Mouse (Mus musculus): ENCODE results near the gene Prps1l1. TPM values are rescaled to one million over a fixed set of nuclear protein-coding genes. Genes with fewer than 3 reads are reported as not detected.

Prps1l1 gene
- not detected for total RNA-seq (2021)
- long read RNA-seq, experiment 1: 0 reads
- long read RNA-seq, experiment 2: 0 reads

- DNase-seq (ENCODE audit: low spot score in 2 of 2): no peak
Measured at GRCm38 (mm10) chr12:34984461-34984860, at the start of gene Prps1l1. Gene Prps1l1, plus strand, starts transcription at chr12:34984761.

- no peak for DNase-seq (ENCODE audit: low spot score in 2 of 2)
Measured at GRCm38 (mm10) chr12:34937918-34938317, 46.6 kb upstream of the Prps1l1 start.

DNA sequence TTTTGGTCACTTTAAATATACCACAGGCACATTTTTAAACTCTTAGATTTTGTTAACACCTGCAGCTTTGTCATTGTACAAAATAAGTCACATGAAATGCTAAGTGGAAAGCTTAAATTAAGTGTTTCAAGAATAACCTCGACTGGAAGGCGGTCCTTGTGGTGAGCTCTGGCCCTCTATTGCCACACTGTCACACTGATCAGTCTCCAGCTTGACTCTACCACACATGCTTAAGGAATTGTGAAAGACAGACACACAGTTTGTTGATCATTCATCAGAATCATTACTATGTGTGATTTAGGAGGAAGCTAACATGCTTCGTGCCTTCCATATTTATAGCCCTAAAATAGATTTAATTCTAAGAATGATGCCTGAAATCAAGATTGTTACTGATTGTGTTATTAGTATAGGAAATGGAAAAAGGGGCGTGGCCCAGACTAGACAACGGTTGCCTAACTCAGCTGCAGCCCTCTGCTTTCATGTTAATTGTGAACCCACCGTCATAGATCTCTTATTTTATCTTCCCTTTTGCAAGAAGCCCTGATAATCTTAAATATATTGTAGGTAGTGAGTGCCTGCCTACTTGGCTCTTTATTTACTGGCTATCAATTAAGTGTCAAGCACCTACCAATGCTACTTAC is 35.4 kb upstream of the Prps1l1 start:
- DNase-seq (ENCODE audit: low spot score in 2 of 2): no peak

- DNase-seq (ENCODE audit: low spot score in 2 of 2): no peak
Measured at GRCm38 (mm10) chr12:34975991-34976390, 8.6 kb upstream of the Prps1l1 start.

DNA sequence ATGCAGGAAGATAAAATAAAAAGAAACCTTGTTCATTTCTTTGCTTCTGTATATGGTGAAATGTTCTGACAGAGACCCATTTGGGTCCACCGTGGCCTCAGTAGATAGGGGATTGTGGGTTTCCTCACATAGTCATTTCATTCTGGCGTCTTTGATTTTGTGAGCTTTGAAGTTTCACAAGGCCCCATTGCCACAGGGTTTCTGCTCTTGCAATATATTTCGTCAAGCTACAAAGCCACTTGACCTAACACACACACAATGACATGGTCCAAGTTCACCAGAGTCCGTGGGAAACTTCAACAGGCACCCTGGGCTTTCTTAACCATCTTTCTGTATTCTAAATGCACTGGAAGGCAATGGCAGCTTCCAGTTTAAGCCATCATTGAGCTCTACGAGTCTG is 1.3 kb downstream of the Prps1l1 start:
- DNase-seq (ENCODE audit: low spot score in 2 of 2): no peak

GRCm38 (mm10) chr12:34989537-34990200 is 5.1 kb downstream of the Prps1l1 start:
- no peak for DNase-seq (ENCODE audit: low spot score in 2 of 2)

DNA sequence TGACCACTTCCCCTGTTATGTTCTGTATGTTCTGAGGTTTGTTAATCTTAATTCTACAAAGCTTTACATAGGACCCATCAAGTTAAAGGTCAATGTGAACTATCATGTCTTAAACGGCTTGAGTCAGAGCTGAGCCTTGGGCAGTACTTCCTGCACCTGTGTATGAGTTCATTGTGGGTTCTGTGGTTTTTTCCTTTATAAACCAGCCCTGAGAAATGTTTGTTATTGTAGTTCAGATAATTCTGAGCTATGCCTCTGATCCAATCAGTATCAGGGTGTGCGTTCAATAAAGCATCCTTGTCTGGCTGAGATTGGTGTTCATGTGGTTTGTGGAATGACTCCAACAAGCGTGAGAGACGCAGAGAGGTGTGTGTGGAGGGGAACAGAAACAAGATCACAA is 5.8 kb downstream of the Prps1l1 start:
- no peak for DNase-seq (ENCODE audit: low spot score in 2 of 2)

DNA sequence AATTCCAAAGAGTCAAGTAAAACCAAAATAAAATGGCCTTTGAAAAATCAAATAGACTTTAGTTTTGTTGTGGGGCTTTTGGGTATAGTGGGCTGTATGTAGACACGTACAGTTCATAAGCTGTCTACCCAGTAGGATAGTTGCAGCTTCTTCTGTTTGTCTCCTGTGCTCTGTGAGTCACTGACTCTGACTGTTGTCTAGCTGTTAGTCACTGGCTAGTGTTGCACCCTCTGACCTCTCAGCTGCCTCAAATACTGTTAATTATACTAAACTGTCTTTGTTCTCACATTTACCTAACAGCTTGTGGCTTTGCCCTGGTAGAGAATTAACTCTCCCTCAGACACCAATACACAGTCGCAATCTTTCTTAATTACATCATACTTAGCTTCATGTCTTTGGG is 7.3 kb downstream of the Prps1l1 start:
- DNase-seq (ENCODE audit: low spot score in 2 of 2): no peak

DNA sequence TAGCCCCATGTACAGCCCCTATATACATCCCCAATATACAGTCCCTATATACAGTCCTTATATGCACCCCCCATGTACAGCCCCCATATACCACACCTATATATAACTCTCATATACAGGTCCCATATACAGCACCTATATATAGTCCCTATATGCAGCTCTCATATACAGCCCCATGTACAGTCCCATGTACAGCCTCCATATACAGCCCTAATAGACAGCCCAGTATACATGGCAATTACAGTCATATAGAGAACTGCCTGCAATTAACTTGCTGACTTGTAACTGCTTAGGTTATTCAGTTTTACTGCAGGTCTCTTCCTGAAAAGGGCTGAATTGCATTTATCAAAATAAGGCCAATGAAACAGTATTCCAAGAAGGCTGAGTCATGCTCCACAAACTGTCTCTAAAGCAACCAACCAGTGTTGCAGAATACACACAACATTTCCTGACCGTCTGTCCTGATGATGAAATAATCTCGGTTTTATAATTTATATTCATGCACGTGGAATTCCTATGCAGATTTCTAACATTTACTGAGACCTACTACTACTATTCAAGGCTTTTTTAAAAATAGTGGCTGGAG is 13.1 kb downstream of the Prps1l1 start:
- DNase-seq (ENCODE audit: low spot score in 2 of 2): no peak

GRCm38 (mm10) chr12:34998778-34999467 is 14.4 kb downstream of the Prps1l1 start:
- no peak for DNase-seq (ENCODE audit: low spot score in 2 of 2)

- DNase-seq (ENCODE audit: low spot score in 2 of 2): no peak
Measured at GRCm38 (mm10) chr12:35000323-35000722, 15.8 kb downstream of the Prps1l1 start.

DNA sequence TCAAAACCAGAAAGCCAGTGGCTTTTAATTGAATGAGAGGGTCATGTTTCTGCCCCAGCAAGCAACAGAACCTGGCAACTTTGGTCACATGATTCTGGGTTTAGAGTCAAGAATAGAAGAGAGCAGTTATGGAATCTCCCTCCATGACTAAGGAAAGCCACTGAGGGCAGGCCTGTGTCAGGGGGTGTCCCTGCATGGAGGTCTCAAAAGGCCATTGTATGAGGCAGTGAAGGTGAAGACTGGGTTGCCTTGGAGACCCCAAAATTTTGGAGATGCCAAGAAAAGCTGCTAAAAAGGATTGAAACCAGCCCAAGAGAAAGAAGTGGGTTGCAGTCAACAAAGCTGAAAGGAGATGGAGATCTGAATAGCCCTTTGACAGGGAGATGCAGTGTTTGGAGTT is 21.2 kb downstream of the Prps1l1 start:
- no peak for DNase-seq (ENCODE audit: low spot score in 2 of 2)

DNA sequence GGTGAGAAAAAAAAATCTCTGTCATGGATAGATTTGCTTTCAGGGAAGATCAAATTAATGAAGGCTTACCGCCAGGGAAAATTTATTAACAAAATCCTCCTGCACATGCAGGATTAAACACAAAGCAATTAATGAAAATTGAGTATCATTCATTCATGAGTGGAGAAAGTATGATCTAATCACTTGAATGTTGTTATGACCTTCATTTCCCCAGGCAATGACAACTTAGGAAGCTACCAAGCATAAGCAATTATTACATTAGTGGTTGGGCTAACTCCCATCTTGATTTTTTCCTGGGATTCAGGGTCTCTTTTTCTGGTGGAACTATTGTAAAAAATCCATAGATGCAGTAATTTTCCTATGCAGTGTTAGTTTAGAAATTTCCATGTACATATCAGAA is 23.3 kb downstream of the Prps1l1 start:
- no peak for DNase-seq (ENCODE audit: low spot score in 2 of 2)

DNA sequence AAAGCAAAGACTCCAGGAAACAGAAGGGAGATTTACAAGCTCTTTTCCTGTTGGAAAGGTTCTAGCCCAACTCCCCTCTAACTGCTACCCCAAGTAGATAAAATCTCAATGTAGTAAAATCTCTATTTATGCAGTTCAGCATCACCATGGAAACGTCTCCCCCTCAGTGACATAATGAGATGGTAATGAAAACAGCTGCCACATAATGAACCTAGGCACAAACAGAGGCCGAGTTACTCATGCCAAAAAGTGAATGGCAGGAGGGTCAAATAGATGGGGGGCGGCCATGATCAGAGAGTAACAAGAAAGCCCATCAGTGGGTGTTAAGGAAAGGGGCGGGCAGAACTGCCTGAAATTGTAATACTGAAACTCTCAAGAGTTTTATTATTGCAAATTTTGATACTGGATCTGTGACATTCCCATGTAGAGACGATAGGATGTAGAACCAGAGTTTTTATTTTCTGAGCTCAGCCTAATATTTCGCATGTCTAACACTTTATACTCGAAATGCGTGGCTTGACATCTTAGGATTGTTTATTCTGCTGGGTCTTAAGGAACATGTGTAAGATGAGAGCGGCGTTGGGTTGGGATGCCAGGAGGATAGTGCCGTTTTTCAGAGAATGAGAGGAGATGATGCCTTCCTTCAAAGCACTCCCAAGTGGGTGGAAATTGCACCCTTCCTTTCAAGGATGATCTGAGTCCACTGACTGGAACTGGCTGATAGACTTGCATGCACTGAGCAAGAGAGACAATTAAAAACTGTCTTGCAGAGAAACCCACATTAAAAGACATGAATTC is 24.0 kb downstream of the Prps1l1 start:
- no peak for DNase-seq (ENCODE audit: low spot score in 2 of 2)

DNA sequence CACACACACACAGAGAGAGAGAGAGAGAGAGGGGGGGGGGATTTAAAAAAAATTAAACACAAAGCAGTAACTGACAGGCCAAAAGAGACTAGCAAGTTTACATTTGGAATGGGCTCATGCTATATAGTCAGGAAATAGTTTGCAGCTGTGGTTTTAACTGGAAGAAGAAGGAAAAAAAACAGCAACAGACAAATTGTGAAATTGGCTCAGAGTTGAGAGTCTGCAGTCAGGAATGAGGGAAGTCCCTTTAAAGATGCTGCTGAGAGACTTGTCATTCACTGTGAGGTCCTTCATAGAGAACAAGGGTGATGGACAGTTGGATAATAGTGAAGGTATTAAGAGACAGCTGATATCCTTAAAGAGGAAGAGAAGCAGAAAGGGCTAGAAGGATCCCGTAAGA is 26.9 kb downstream of the Prps1l1 start:
- DNase-seq (ENCODE audit: low spot score in 2 of 2): no peak

DNA sequence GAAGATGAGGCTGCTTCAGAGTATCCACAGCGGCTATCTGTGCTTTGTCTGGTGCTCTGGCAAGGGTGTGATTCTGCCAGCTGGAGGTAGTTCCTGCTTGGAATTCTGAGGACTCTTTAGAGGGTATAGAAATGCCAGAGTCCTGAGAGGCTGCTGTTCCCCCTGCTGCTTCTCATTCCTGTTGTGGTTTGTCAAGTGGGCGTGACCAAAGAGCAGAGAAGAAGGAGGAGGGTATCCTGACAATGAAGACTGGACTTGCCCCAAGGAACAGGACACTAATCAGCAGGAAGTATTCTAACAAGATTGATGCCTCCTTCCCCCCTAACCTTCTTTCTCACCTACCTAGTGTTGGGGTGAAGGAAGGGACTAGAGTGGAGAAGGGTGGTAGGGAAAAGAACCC is 29.4 kb downstream of the Prps1l1 start:
- no peak for DNase-seq (ENCODE audit: low spot score in 2 of 2)

DNA sequence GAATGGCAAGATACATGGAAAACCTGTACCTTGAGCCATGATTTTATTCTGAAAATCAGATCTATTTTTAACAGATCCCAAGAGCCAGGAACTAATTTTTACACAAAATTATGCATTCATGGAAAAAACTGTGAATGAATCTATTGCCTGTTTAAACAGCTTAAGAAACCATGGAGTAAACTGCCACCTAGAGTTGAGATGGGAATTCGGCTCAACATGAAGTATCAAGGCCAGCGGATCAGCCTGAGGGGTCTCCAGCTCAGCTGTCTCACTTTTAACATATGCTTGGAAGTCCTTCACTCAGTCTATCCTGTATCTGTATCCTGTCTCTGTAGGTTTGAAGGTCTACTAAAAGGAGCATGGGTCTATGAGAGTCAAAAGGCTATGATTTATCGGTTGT is 31.5 kb downstream of the Prps1l1 start:
- DNase-seq (ENCODE audit: low spot score in 2 of 2): no peak

DNA sequence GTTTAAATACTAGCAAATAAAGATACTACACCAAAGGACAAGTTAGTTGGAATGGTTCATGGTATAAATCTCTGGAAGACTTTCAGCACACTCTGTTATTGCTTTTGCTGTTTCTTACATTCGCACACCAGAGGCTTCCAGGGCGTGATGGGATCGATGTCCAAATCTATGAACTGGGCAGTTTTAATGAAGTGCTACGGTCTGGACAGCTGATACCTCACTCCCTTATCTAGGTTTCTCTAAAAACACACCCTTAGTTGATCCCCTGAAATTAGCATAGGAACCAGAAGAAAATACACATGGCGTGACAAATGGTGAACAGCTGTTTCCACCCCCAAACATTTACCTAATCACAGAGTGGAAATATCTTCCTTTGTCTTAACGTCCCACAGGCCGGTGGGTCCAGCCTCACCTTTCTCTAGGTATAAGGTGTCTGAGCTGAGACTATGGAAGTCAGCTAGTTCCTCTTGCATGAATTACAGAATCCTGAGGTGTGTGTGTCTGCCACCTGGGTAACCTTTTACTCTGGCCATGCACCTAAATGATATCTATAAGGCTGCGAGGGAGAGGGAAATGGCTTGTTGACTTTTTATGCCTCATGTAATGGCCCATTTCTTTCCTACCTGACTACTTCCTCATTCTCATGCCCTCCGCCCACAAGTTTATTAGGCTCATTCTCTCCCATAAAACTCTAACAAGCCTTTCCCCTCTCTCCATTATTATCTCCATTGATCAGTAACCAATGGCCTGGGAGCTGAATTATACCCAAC is 32.1 kb downstream of the Prps1l1 start:
- no peak for DNase-seq (ENCODE audit: low spot score in 2 of 2)

GRCm38 (mm10) chr12:35018679-35019237 is 34.2 kb downstream of the Prps1l1 start:
- no peak for DNase-seq (ENCODE audit: low spot score in 2 of 2)

- no peak for DNase-seq (ENCODE audit: low spot score in 2 of 2)
Measured at GRCm38 (mm10) chr12:35021285-35021684, 36.7 kb downstream of the Prps1l1 start.

All from adrenal gland, adult 18-20 months (tissue).